ENCODE assay signal across 8 mouse cellular contexts in genomic region chr8:110846405-110847170, GRCm38 (mm10). TPM values are rescaled to one million over a fixed set of nuclear protein-coding genes. Genes with fewer than 3 reads are reported as not detected.
DNase-seq lines count a peak whose midpoint lies in the region; ATAC-seq and TF ChIP-seq lines count a peak whose summit lies in the region.

TSS of gene Cog4 (plus strand) at chr8:110846600.
TSS of gene Sf3b3 (minus strand) at chr8:110846787.

- WGBS in forebrain, embryonic 10.5 days = under 1% methylated on average over 53 of the region's 53 CpGs
- WGBS in heart, embryonic 15.5 days = under 1% methylated on average over 53 of the region's 53 CpGs
- WGBS in liver, embryonic 14.5 days (ENCODE audit: insufficient replicate concordance) = under 1% methylated on average over 53 of the region's 53 CpGs
- under 1% methylated on average over 53 of the region's 53 CpGs for WGBS in neural tube, embryonic 11.5 days
- under 1% methylated on average over 53 of the region's 53 CpGs for WGBS in stomach, postnatal 0 days

- H3K36me3 ChIP-seq in forebrain, embryonic 10.5 days (replicated peaks) = peaks cover 58% of the 10 kb centered on the region
- peaks cover 36% of the 10 kb centered on the region for H3K36me3 ChIP-seq in heart, embryonic 15.5 days
- peaks cover 46% of the 10 kb centered on the region for H3K36me3 ChIP-seq in liver, embryonic 14.5 days (replicated peaks; ENCODE audit: control insufficient read depth, insufficient read depth, low read depth)
- H3K36me3 ChIP-seq in neural tube, embryonic 11.5 days (ENCODE audit: control insufficient read depth, insufficient read depth, low read length) = peaks cover 6% of the 10 kb centered on the region
- H3K36me3 ChIP-seq in stomach, postnatal 0 days (ENCODE audit: control insufficient read depth, insufficient read depth, low read length) = peaks cover 14% of the 10 kb centered on the region

- peak within 1 kb of the TSS; percentile 91 for H3K9ac ChIP-seq in heart, embryonic 15.5 days
- peak within 1 kb of the TSS; percentile 97 for H3K9ac ChIP-seq in liver, embryonic 14.5 days (replicated peaks)
- peak within 1 kb of the TSS; percentile 95 for H3K9ac ChIP-seq in neural tube, embryonic 11.5 days (ENCODE audit: low read length)
- peak within 1 kb of the TSS; percentile 88 for H3K9ac ChIP-seq in stomach, postnatal 0 days (ENCODE audit: low read length)

- H3K27ac ChIP-seq in forebrain, embryonic 10.5 days = peak within 1 kb of the TSS; percentile 98
- H3K27ac ChIP-seq in heart, embryonic 15.5 days = peak within 1 kb of the TSS; percentile 90
- peak within 1 kb of the TSS; percentile 76 for H3K27ac ChIP-seq in liver, embryonic 14.5 days
- peak within 1 kb of the TSS; percentile 74 for H3K27ac ChIP-seq in neural tube, embryonic 11.5 days (ENCODE audit: low read depth, low read length)
- peak within 1 kb of the TSS; percentile 93 for H3K27ac ChIP-seq in stomach, postnatal 0 days (replicated peaks)

- TF ChIP-seq EP300 in liver, embryonic 14.5 days (IDR thresholded peaks at IDR 0.05; ENCODE audit: low read depth) = peak; percentile 74
- peak; percentile 96 for TF ChIP-seq EP300 in stomach, postnatal 0 days (optimal IDR thresholded peaks at IDR 0.05)

- H3K4me3 ChIP-seq in forebrain, embryonic 10.5 days = peak within 1 kb of the TSS; percentile 72
- peak within 1 kb of the TSS; percentile 96 for H3K4me3 ChIP-seq in heart, embryonic 15.5 days
- peak within 1 kb of the TSS; percentile 82 to 100 for H3K4me3 ChIP-seq in liver, embryonic 14.5 days (ENCODE audit: insufficient read depth in 1 of 2, low read depth in 2 of 2, low read length in 2 of 2)
- H3K4me3 ChIP-seq in neural tube, embryonic 11.5 days (ENCODE audit: low read depth, low read length) = peak within 1 kb of the TSS; percentile 91
- H3K4me3 ChIP-seq in stomach, postnatal 0 days (ENCODE audit: low read depth, low read length) = peak within 1 kb of the TSS; percentile 88

- H3K4me2 ChIP-seq in heart, embryonic 15.5 days = peak within 1 kb of the TSS; percentile 74
- peak within 1 kb of the TSS; percentile 96 for H3K4me2 ChIP-seq in liver, embryonic 14.5 days (ENCODE audit: low read depth)
- H3K4me2 ChIP-seq in neural tube, embryonic 11.5 days (ENCODE audit: low read depth) = peak within 1 kb of the TSS; percentile 83
- H3K4me2 ChIP-seq in stomach, postnatal 0 days (replicated peaks; ENCODE audit: low read depth) = peak within 1 kb of the TSS; percentile 57

- H3K27me3 ChIP-seq in forebrain, embryonic 10.5 days (ENCODE audit: poor library complexity, severe bottlenecking) = no peaks in the 10 kb centered on the region
- no peaks in the 10 kb centered on the region for H3K27me3 ChIP-seq in heart, embryonic 15.5 days
- no peaks in the 10 kb centered on the region for H3K27me3 ChIP-seq in liver, embryonic 14.5 days (ENCODE audit: control insufficient read depth, insufficient read depth, low read length)
- no peaks in the 10 kb centered on the region for H3K27me3 ChIP-seq in neural tube, embryonic 11.5 days (ENCODE audit: control insufficient read depth, insufficient read depth, low read length)
- H3K27me3 ChIP-seq in stomach, postnatal 0 days (ENCODE audit: control insufficient read depth, insufficient read depth, low read length) = no peaks in the 10 kb centered on the region

- DNase-seq in c-Kit-negative CD71-positive TER-119-positive erythroid progenitor cells, embryonic 14.5 days (ENCODE audit: low read depth, low spot score) = peak; percentile 84
- peak; percentile 85 for DNase-seq in forebrain, embryonic 10.5 days (ENCODE audit: extremely low spot score, low spot score)
- DNase-seq in kidney, postnatal 25 days = peak; percentile 86 to 90
- DNase-seq in liver, embryonic 14.5 days (ENCODE audit: low read depth in 3 of 3, low spot score in 3 of 3) = peak; percentile 78 to 87 (median 80)
- peak; percentile 89 for DNase-seq in neural tube, embryonic 11.5 days (ENCODE audit: low spot score)
- DNase-seq in stomach, postnatal 0 days (ENCODE audit: low spot score) = peak; percentile 86

- H3K4me1 ChIP-seq in forebrain, embryonic 10.5 days = peaks cover 24% of the 10 kb centered on the region
- peaks cover 25% of the 10 kb centered on the region for H3K4me1 ChIP-seq in heart, embryonic 15.5 days (replicated peaks)
- H3K4me1 ChIP-seq in liver, embryonic 14.5 days (replicated peaks; ENCODE audit: control insufficient read depth in 2 of 2, insufficient read depth in 2 of 2, low read length in 1 of 2) = peaks cover 16 to 20% of the 10 kb centered on the region in 2 experiments
- peaks cover 7% of the 10 kb centered on the region for H3K4me1 ChIP-seq in neural tube, embryonic 11.5 days (ENCODE audit: control insufficient read depth, insufficient read depth, low read length)
- no peaks in the 10 kb centered on the region for H3K4me1 ChIP-seq in stomach, postnatal 0 days (replicated peaks; ENCODE audit: control insufficient read depth, insufficient read depth)

- TF ChIP-seq CTCF in liver, embryonic 14.5 days (IDR thresholded peaks at IDR 0.05; ENCODE audit: low read depth) = peak; percentile 31
- TF ChIP-seq CTCF in stomach, postnatal 0 days (IDR thresholded peaks at IDR 0.05; ENCODE audit: low read depth) = peak; percentile 27; the same call in 1 of the 2 replicates

- ATAC-seq in CD4-positive, CD25-positive, alpha-beta regulatory T cell, adult 4 months = peak; percentile 85
- peak; percentile 87 for ATAC-seq in heart, embryonic 15.5 days (replicated peaks; ENCODE audit: insufficient number of reproducible peaks, insufficient read depth, low FRiP score, low read depth)
- ATAC-seq in liver, embryonic 14.5 days (ENCODE audit: insufficient read depth) = peak; percentile 90
- ATAC-seq in neural tube, embryonic 11.5 days (ENCODE audit: insufficient read depth, low FRiP score, low TSS enrichment) = peak; percentile 86
- peak; percentile 91 for ATAC-seq in stomach, postnatal 0 days (ENCODE audit: low FRiP score, low TSS enrichment)

- H3K9me3 ChIP-seq in forebrain, embryonic 10.5 days = no peaks in the 10 kb centered on the region
- H3K9me3 ChIP-seq in heart, embryonic 15.5 days (replicated peaks) = no peaks in the 10 kb centered on the region
- H3K9me3 ChIP-seq in liver, embryonic 14.5 days (ENCODE audit: control insufficient read depth, low read length) = no peaks in the 10 kb centered on the region
- no peaks in the 10 kb centered on the region for H3K9me3 ChIP-seq in neural tube, embryonic 11.5 days (ENCODE audit: control insufficient read depth, low read length)
- H3K9me3 ChIP-seq in stomach, postnatal 0 days (ENCODE audit: control insufficient read depth, low read length) = no peaks in the 10 kb centered on the region

RNA-seq across cellular contexts. Expression of gene Cog4, which starts in this region (rescaled TPM):
- polyA plus RNA-seq in CD4-positive, CD25-positive, alpha-beta regulatory T cell, adult 4 months (2017; shearing (Covaris generic)) = 10 to 100 TPM; 57.7 to 94.5 TPM
- 71.0 and 73.2 TPM in 2 replicates for polyA plus RNA-seq in forebrain, embryonic 10.5 days (2016; fragmentation: Nextera tagmentation; extraction: Ambion mirVana)
- polyA plus RNA-seq in heart, embryonic 15.5 days (2015; fragmentation: Nextera tagmentation; extraction: Ambion mirVana) = 53.9 and 60.1 TPM in 2 replicates
- polyA plus RNA-seq in liver, embryonic 14.5 days (2012; rRNA removed) = 12.8 and 14.7 TPM in 2 replicates
- polyA plus RNA-seq in liver, embryonic 14.5 days (2014; fragmentation: Nextera tagmentation; extraction: Ambion mirVana) = 23.8 and 25.3 TPM in 2 replicates
- polyA plus RNA-seq in neural tube, embryonic 11.5 days (2014; fragmentation: Nextera tagmentation; extraction: Ambion mirVana) = 71.0 and 73.5 TPM in 2 replicates
- 34.1 and 34.9 TPM in 2 replicates for polyA plus RNA-seq in stomach, postnatal 0 days (2015; fragmentation: Nextera tagmentation; extraction: Ambion mirVana)

RNA-seq across cellular contexts. Expression of gene Sf3b3, which starts in this region (rescaled TPM):
- polyA plus RNA-seq in CD4-positive, CD25-positive, alpha-beta regulatory T cell, adult 4 months (2017; shearing (Covaris generic)) = 100 to 1,000 TPM in 1 of 2 experiments, 10 to 100 TPM in 1; 98.5 to 141 TPM
- polyA plus RNA-seq in forebrain, embryonic 10.5 days (2016; fragmentation: Nextera tagmentation; extraction: Ambion mirVana) = 247 and 254 TPM in 2 replicates
- 65.1 and 85.4 TPM in 2 replicates for polyA plus RNA-seq in heart, embryonic 15.5 days (2015; fragmentation: Nextera tagmentation; extraction: Ambion mirVana)
- polyA plus RNA-seq in liver, embryonic 14.5 days (2012; rRNA removed) = 31.3 and 34.2 TPM in 2 replicates
- 54.7 and 60.8 TPM in 2 replicates for polyA plus RNA-seq in liver, embryonic 14.5 days (2014; fragmentation: Nextera tagmentation; extraction: Ambion mirVana)
- 201 and 217 TPM in 2 replicates for polyA plus RNA-seq in neural tube, embryonic 11.5 days (2014; fragmentation: Nextera tagmentation; extraction: Ambion mirVana)
- polyA plus RNA-seq in stomach, postnatal 0 days (2015; fragmentation: Nextera tagmentation; extraction: Ambion mirVana) = 38.6 and 39.0 TPM in 2 replicates

Comparison
In these comparisons a context has a peak if more than half of its experiments do, and no peak if none do; other contexts are left out.
1. Peak in every context shown above with its lines: DNase-seq, ATAC-seq, H3K4me3 ChIP-seq and H3K27ac ChIP-seq.